Mouse (Mus musculus): ENCODE measurements around the gene Gad1. TPM values are rescaled to one million over a fixed set of nuclear protein-coding genes. Genes with fewer than 3 reads are reported as not detected.

Gad1 gene
- polyA plus RNA-seq, 1 experiment from 2014 or later = 14.2 TPM

GRCm38 (mm10) chr2:70562611-70562980, 9.7 kb downstream of the Gad1 start:
- H3K27me3 ChIP-seq (ENCODE audit: control insufficient read depth, insufficient read depth, low read length) = peaks cover 87% of the 10 kb centered on the region
- DNase-seq (ENCODE audit: low spot score) (no peak), ATAC-seq (replicated peaks; ENCODE audit: low FRiP score) (no peak)
- H3K4me2 ChIP-seq (ENCODE audit: low read depth, low read length, severe bottlenecking) = peak overlapping the region; percentile 49
- H3K9ac ChIP-seq (ENCODE audit: low read length) = peak overlapping the region; percentile 43
- H3K4me1 ChIP-seq (replicated peaks; ENCODE audit: control insufficient read depth, insufficient read depth, low read length) = peaks cover 43% of the 10 kb centered on the region
- H3K9me3 ChIP-seq (ENCODE audit: control insufficient read depth, low read length) = no peaks in the 10 kb centered on the region
- peak overlapping the region; percentile 2; the same call in 1 of the 2 replicates for H3K27ac ChIP-seq (ENCODE audit: low read depth, low read length)
- no peaks in the 10 kb centered on the region for H3K36me3 ChIP-seq (ENCODE audit: control insufficient read depth, insufficient read depth, low read length)
- under 1% methylated on average over 26 of the region's 34 CpGs for WGBS
- peak overlapping the region; percentile 35 for H3K4me3 ChIP-seq (ENCODE audit: low read depth, low read length)

GRCm38 (mm10) chr2:70562981-70563671, 10.3 kb downstream of the Gad1 start:
- peaks cover 92% of the 10 kb centered on the region for H3K27me3 ChIP-seq (ENCODE audit: control insufficient read depth, insufficient read depth, low read length)
- WGBS = under 1% methylated on average over 40 of the region's 40 CpGs
- peak overlapping the region; percentile 49 for H3K4me2 ChIP-seq (ENCODE audit: low read depth, low read length, severe bottlenecking)
- no peaks in the 10 kb centered on the region for H3K36me3 ChIP-seq (ENCODE audit: control insufficient read depth, insufficient read depth, low read length)
- peak overlapping the region; percentile 57 for H3K27ac ChIP-seq (ENCODE audit: low read depth, low read length)
- no peak for ATAC-seq (replicated peaks; ENCODE audit: low FRiP score)
- H3K4me1 ChIP-seq (replicated peaks; ENCODE audit: control insufficient read depth, insufficient read depth, low read length) = peaks cover 46% of the 10 kb centered on the region
- peak overlapping the region; percentile 35 for H3K4me3 ChIP-seq (ENCODE audit: low read depth, low read length)
- H3K9ac ChIP-seq (ENCODE audit: low read length) = peak overlapping the region; percentile 43
- no peaks in the 10 kb centered on the region for H3K9me3 ChIP-seq (ENCODE audit: control insufficient read depth, low read length)
- DNase-seq (ENCODE audit: low spot score) = peak; percentile 69

DNA sequence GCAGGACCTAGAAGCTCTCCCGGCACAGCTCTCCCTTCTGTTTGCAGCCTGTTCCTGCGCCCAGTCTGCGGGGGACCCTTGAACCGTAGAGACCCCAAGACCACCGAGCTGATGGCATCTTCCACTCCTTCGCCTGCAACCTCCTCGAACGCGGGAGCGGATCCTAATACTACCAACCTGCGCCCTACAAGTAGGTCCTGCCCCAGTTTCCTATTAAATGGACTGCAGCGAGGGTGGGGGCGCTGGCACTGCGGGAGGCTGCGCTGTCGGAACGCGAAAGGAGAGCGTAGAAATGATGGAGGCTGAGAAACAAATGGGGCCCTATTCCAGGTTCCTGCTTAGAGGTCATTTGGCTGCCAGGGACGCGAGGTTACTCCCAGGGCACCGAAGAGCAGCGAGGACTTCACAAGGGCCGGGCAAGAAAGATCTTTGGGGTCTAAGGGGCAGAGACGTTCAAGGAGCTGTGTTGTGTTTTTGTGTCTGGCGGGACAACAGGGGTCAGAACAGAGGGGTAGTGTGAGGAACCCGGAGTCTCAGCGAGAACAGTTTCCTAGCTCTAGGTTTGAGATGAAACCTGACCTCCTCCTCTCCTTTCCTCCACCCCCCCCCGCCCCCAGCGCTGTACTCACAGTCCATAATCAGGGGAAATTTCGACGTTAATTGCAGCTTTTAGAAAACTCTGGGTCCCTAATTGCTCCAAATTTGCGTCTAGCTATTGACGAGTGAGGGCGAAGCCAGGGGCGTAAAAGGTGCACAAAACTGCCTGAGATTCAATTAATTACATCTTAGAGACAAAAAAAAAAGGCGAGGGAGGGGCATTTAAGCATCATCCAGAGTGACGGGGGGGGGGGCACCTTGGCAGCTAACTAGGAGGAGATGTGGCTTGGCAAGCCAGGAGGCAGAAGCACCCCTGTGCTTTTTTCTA, 11.1 kb downstream of the Gad1 start:
- H3K9me3 ChIP-seq (ENCODE audit: control insufficient read depth, low read length) = no peaks in the 10 kb centered on the region
- WGBS = under 1% methylated on average over 38 of the region's 38 CpGs

GRCm38 (mm10) chr2:70564646-70565315, 11.9 kb downstream of the Gad1 start:
- 2% methylated on average over 15 of the region's 15 CpGs for WGBS
- Histone ChIP-seq H3K36me3 (ENCODE audit: control insufficient read depth, insufficient read depth, low read length) (no peaks in the 10 kb centered on the region), H3K9me3 (ENCODE audit: control insufficient read depth, low read length) (no peaks in the 10 kb centered on the region), H3K27ac (ENCODE audit: low read depth, low read length) (peak overlapping the region; percentile 18; the same call in 1 of the 2 replicates), H3K4me2 (ENCODE audit: low read depth, low read length, severe bottlenecking) (peak overlapping the region; percentile 49; the same call in 1 of the 2 replicates), H3K4me3 (ENCODE audit: low read depth, low read length) (0 out of 2 replicates have a peak overlapping the region, but pooled peaks have one; percentile 10), H3K27me3 (ENCODE audit: control insufficient read depth, insufficient read depth, low read length) (peaks cover 98% of the 10 kb centered on the region), H3K4me1 (replicated peaks; ENCODE audit: control insufficient read depth, insufficient read depth, low read length) (peaks cover 46% of the 10 kb centered on the region), H3K9ac (ENCODE audit: low read length) (peak overlapping the region; percentile 27; the same call in 1 of the 2 replicates)
- ATAC-seq (replicated peaks; ENCODE audit: low FRiP score) (0 out of 2 replicates have a peak, but pooled peaks have one; percentile 24), DNase-seq (ENCODE audit: low spot score) (peak; percentile 69)

More for the DNA sequence above, 11.1 kb downstream of the Gad1 start:
- ATAC-seq (replicated peaks; ENCODE audit: low FRiP score) = no peak
- Histone ChIP-seq H3K27me3 (ENCODE audit: control insufficient read depth, insufficient read depth, low read length) (peaks cover 98% of the 10 kb centered on the region), H3K36me3 (ENCODE audit: control insufficient read depth, insufficient read depth, low read length) (no peaks in the 10 kb centered on the region), H3K4me3 (ENCODE audit: low read depth, low read length) (peak overlapping the region; percentile 35), H3K4me2 (ENCODE audit: low read depth, low read length, severe bottlenecking) (peak overlapping the region; percentile 49), H3K27ac (ENCODE audit: low read depth, low read length) (peak overlapping the region; percentile 57), H3K9ac (ENCODE audit: low read length) (peak overlapping the region; percentile 44), H3K4me1 (replicated peaks; ENCODE audit: control insufficient read depth, insufficient read depth, low read length) (peaks cover 46% of the 10 kb centered on the region)
- peak; percentile 71 for DNase-seq (ENCODE audit: low spot score)

DNA sequence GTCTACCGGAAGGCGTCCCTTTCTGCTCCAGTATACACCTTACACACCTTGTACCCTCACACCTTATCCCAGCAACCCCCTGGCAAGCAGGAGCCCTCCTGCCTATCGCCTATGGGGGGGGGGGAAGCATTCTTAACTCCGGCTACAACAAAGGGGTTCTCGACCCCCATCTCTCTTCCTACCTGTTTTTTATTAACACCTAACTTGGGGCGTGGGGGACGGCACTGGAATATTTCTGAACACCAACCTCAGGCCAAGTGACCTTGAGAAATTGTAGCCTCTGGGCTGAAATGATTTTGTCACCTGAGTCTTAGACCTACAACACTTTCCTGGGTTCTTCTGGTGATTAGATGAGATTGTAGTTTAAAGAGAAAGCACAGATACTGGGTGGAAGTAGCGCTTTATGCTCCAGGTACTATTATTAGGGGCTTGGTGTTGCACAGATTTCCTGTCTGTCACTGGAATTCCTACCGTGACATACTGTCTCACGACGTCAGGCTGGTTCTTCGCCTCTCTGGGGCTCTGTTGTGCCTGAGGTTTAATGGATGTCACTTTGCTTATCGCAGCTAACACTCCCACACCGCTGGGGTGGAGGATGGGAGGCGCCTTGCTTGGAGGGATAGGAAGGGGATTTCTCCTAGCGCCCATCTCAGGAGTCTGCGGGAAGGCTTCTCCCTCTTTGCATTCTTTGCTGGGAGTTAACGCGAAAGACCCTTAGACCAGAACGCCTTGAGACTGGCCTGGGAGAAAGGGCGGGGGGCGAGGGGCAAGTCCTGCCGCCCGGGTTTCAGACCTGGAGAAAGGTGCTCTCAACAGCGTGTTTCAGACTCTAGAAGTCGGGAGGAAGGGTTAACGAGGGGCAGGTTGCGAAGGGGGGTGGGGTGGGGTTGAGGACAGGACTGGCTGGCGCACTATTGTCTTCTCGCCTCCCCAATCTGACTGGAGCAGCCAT, 13.1 kb downstream of the Gad1 start:
- ATAC-seq (replicated peaks; ENCODE audit: low FRiP score) = no peak
- Histone ChIP-seq H3K4me1 (replicated peaks; ENCODE audit: control insufficient read depth, insufficient read depth, low read length) (peaks cover 42% of the 10 kb centered on the region), H3K9me3 (ENCODE audit: control insufficient read depth, low read length) (no peaks in the 10 kb centered on the region), H3K27ac (ENCODE audit: low read depth, low read length) (no peak overlapping the region), H3K27me3 (ENCODE audit: control insufficient read depth, insufficient read depth, low read length) (peaks cover 93% of the 10 kb centered on the region), H3K9ac (ENCODE audit: low read length) (peak overlapping the region; percentile 29; the same call in 1 of the 2 replicates), H3K4me2 (ENCODE audit: low read depth, low read length, severe bottlenecking) (peak overlapping the region; percentile 45), H3K4me3 (ENCODE audit: low read depth, low read length) (peak overlapping the region; percentile 15), H3K36me3 (ENCODE audit: control insufficient read depth, insufficient read depth, low read length) (no peaks in the 10 kb centered on the region)
- 2% methylated on average over 30 of the region's 30 CpGs for WGBS
- no peak for DNase-seq (ENCODE audit: low spot score)

GRCm38 (mm10) chr2:70566603-70566981, 13.7 kb downstream of the Gad1 start:
- H3K27me3 ChIP-seq (ENCODE audit: control insufficient read depth, insufficient read depth, low read length) = peaks cover 93% of the 10 kb centered on the region
- peak overlapping the region; percentile 29; the same call in 1 of the 2 replicates for H3K9ac ChIP-seq (ENCODE audit: low read length)
- ATAC-seq (replicated peaks; ENCODE audit: low FRiP score) (no peak), DNase-seq (ENCODE audit: low spot score) (peak; percentile 61)
- H3K4me1 ChIP-seq (replicated peaks; ENCODE audit: control insufficient read depth, insufficient read depth, low read length) = peaks cover 39% of the 10 kb centered on the region
- peak overlapping the region; percentile 45; the same call in 1 of the 2 replicates for H3K4me2 ChIP-seq (ENCODE audit: low read depth, low read length, severe bottlenecking)
- under 1% methylated on average over 18 of the region's 18 CpGs for WGBS
- no peaks in the 10 kb centered on the region for H3K36me3 ChIP-seq (ENCODE audit: control insufficient read depth, insufficient read depth, low read length)
- H3K9me3 ChIP-seq (ENCODE audit: control insufficient read depth, low read length) = no peaks in the 10 kb centered on the region
- peak overlapping the region; percentile 22; the same call in 1 of the 2 replicates for H3K4me3 ChIP-seq (ENCODE audit: low read depth, low read length)
- no peak overlapping the region for H3K27ac ChIP-seq (ENCODE audit: low read depth, low read length)

DNA sequence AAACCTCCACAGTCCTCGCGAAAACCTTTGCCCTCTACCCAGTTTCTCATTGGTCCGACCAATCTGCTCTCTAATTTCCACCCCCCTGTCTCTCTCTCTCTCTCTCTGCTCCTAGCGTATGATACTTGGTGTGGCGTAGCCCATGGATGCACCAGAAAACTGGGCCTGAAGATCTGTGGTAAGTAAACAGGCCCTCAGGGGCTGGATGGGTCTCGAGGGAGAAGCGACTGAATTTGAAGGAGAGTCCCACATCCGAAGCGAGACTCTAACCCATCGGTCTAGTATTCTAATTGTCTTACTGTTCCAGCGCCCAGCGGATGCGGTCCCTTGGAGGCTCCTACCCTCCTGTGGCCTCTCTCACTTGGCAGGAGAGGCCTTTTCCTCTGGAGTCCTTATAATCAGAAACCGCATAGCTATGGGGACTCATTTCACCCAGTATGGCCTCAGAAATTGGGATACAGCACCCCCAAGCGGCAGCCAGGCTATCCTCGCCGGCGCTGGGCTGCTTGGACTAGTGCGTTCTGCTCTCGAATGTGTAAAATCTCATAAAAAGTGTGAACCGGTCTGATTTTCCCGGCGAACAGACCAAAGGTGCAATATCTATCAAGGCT, 14.3 kb downstream of the Gad1 start:
- WGBS = 2% methylated on average over 23 of the region's 23 CpGs
- no peaks in the 10 kb centered on the region for H3K36me3 ChIP-seq (ENCODE audit: control insufficient read depth, insufficient read depth, low read length)
- ATAC-seq (replicated peaks; ENCODE audit: low FRiP score) (peak; percentile 40; the same call in 1 of the 2 replicates), DNase-seq (ENCODE audit: low spot score) (peak; percentile 86)
- peaks cover 90% of the 10 kb centered on the region for H3K27me3 ChIP-seq (ENCODE audit: control insufficient read depth, insufficient read depth, low read length)
- peaks cover 36% of the 10 kb centered on the region for H3K4me1 ChIP-seq (replicated peaks; ENCODE audit: control insufficient read depth, insufficient read depth, low read length)
- no peak overlapping the region for H3K27ac ChIP-seq (ENCODE audit: low read depth, low read length)
- peak overlapping the region; percentile 22; the same call in 1 of the 2 replicates for H3K4me3 ChIP-seq (ENCODE audit: low read depth, low read length)
- H3K4me2 ChIP-seq (ENCODE audit: low read depth, low read length, severe bottlenecking) = peak overlapping the region; percentile 45
- no peaks in the 10 kb centered on the region for H3K9me3 ChIP-seq (ENCODE audit: control insufficient read depth, low read length)
- H3K9ac ChIP-seq (ENCODE audit: low read length) = peak overlapping the region; percentile 12; the same call in 1 of the 2 replicates

All from forebrain, embryonic 11.5 days (tissue).